Mouse (Mus musculus): ENCODE measurements at regions not wholly inside any gene's neighbourhood (a gene's known extent, or its start where the extent isn't known, plus 50 kb on each side); places are given as distances from the start of the nearest gene placed in this dataset.

- DNase-seq, result no peak
These were observed 148.3 kb upstream of the Irx5 start for GRCm38 (mm10) chr8:92209081-92209480.

- DNase-seq, result no peak
These were observed 161.8 kb upstream of the Irx5 start for GRCm38 (mm10) chr8:92195635-92196034.

- no peak for DNase-seq
These were observed 163.4 kb upstream of the Irx5 start for GRCm38 (mm10) chr8:92194065-92194464.

GRCm38 (mm10) chr8:92190261-92191025 is 167.0 kb upstream of the Irx5 start:
- DNase-seq, result no peak

- DNase-seq, result no peak
These were observed 174.1 kb upstream of the Irx5 start for GRCm38 (mm10) chr8:92183331-92183730.

- DNase-seq, result no peak
These were observed 176.8 kb upstream of the Irx5 start for GRCm38 (mm10) chr8:92180651-92181050.

- no peak for DNase-seq
These were observed 178.1 kb upstream of the Irx5 start for GRCm38 (mm10) chr8:92179327-92179726.

- DNase-seq, result no peak
These were observed 181.3 kb upstream of the Irx5 start for GRCm38 (mm10) chr8:92176101-92176500.

GRCm38 (mm10) chr8:92174106-92174505 is 183.3 kb upstream of the Irx5 start:
- DNase-seq, result no peak

- DNase-seq, result no peak
These were observed 185.8 kb upstream of the Irx5 start for GRCm38 (mm10) chr8:92171578-92171977.

GRCm38 (mm10) chr8:92167340-92167783 is 190.1 kb upstream of the Irx5 start:
- DNase-seq, result no peak

- DNase-seq, result no peak
These were observed 192.1 kb upstream of the Irx5 start for GRCm38 (mm10) chr8:92165306-92165705.

GRCm38 (mm10) chr8:92164496-92164895 is 192.9 kb upstream of the Irx5 start:
- DNase-seq, result no peak

- no peak for DNase-seq
These were observed 196.4 kb upstream of the Irx5 start for GRCm38 (mm10) chr8:92161002-92161401.

GRCm38 (mm10) chr8:92158219-92158618 is 199.2 kb upstream of the Irx5 start:
- DNase-seq, result no peak

GRCm38 (mm10) chr8:92152478-92152877 is 204.9 kb upstream of the Irx5 start:
- DNase-seq, result no peak

- no peak for DNase-seq
These were observed 209.8 kb upstream of the Irx5 start for GRCm38 (mm10) chr8:92147672-92148071.

- no peak for DNase-seq
These were observed 220.1 kb upstream of the Irx5 start for GRCm38 (mm10) chr8:92137091-92137882.

- DNase-seq, result no peak
These were observed 221.0 kb upstream of the Irx5 start for GRCm38 (mm10) chr8:92136413-92136812.

- no peak for DNase-seq
These were observed 223.0 kb upstream of the Irx5 start for GRCm38 (mm10) chr8:92134434-92134833.

GRCm38 (mm10) chr8:92133484-92134406 is 223.7 kb upstream of the Irx5 start:
- no peak for DNase-seq

GRCm38 (mm10) chr8:92132949-92133348 is 224.5 kb upstream of the Irx5 start:
- no peak for DNase-seq

GRCm38 (mm10) chr8:92132526-92132925 is 224.9 kb upstream of the Irx5 start:
- DNase-seq, result no peak

All from thymus, postnatal 25 days (tissue).